Mouse (Mus musculus): ENCODE measurements around the gene Myocd.

Myocd gene

DNA sequence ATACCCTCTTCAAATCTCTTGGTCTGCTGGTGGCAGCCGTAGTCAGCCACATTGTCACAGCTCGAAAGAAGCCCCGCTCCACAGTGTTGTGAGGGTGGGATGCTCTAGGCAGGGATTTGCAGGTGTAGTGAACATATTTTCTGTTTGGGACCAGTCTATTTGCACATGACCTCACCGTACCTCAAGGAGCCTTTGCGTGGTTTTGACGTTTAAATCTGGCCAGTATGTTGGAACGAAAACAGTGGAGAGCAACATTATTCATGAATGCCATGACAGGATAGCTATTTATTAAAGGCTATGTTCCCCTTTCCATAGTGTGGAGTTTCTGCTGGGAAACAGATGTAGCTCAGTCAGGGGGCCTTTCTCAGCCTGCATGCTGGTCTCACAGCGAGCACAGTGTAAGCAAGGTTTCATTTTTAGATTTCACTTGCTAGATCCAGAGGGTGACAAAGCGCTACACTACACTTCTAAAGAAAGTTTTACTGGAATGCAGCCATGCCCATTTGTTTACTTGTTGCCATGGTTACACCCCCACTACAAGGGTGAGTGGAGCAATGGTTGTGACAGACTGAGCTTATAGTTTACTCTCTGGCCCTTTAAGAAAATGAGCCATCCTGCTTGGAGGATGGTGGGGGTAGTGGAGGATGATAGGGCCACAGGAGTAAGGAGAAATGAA lies 54.7 kb downstream of the Myocd start:
- DNase-seq (ENCODE audit: low spot score), result peak; percentile 8

GRCm38 (mm10) chr11:65213806-65214205 lies 56.0 kb downstream of the Myocd start:
- DNase-seq (ENCODE audit: low spot score), result no peak

GRCm38 (mm10) chr11:65211701-65212100 lies 58.1 kb downstream of the Myocd start:
- no peak for DNase-seq (ENCODE audit: low spot score)

- DNase-seq (ENCODE audit: low spot score), result no peak
Measured at GRCm38 (mm10) chr11:65209441-65209840, 60.3 kb downstream of the Myocd start.

GRCm38 (mm10) chr11:65205306-65205705 lies 64.5 kb downstream of the Myocd start:
- DNase-seq (ENCODE audit: low spot score), result no peak

DNA sequence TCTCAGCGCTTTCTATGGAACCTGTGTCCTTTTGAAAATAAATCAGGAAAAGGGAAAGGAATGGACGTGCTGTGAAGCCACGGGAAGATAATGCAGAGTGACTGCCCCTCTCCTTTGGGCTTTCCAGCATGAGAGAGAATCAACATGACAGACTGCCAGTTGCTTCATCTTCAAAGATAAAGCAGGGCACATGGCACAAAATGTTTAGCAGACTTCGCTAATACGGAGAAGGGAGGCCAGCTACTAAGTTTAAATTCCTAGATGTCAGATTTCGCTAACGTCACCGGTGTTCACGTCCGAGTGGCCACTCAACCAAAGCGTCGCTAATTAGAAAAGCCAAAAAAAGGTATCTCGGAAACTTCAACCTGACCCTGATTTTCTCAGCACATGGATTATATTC lies 65.1 kb downstream of the Myocd start:
- DNase-seq (ENCODE audit: low spot score), result no peak

- no peak for DNase-seq (ENCODE audit: low spot score)
Measured at GRCm38 (mm10) chr11:65203020-65203419, 66.8 kb downstream of the Myocd start.

DNA sequence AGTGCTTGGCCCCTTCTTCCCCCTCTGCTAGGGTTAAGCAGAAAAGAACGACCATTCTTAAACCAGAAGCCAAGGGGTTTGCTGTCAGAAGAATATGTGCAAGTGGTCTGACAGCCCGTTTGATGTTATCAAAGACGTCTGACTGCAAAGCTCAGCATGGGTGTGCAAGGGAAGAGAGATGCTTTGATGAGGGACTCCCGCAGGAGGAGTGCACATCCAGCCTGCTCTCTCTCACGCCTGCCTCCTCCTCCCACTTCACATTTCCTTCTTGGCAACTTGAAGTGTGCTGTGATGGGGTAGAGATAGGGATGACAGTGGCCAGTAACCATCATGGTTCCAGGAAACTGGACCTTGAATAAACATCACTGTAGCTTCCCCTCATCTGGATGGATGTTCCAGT lies 67.6 kb downstream of the Myocd start:
- no peak for DNase-seq (ENCODE audit: low spot score)

- DNase-seq (ENCODE audit: low spot score), result no peak
Measured at GRCm38 (mm10) chr11:65198026-65198425, 71.8 kb downstream of the Myocd start.

- DNase-seq (ENCODE audit: low spot score), result peak; percentile 81
Measured at GRCm38 (mm10) chr11:65197280-65197679, 72.5 kb downstream of the Myocd start.

DNA sequence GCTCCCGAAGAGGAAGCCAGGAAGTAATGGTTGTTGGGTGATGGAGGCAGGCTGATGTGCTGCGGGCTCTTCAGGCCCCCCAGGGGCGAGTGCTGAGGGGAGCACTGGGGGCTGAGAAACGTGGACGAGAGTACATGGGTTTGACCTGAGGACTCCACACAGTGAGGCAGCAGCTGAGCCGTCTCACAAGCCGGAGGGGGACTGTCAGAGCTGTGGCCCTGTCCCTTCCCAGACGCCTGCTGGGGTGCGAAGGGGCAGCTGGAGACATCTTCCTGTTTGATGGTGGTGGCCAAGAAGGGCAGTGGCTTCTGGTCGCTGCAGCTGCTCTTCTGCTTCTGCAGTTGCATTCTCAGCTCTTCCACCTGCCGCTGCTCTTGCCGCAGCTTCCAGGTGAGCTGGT lies 82.8 kb downstream of the Myocd start:
- no peak for DNase-seq (ENCODE audit: low spot score)

DNA sequence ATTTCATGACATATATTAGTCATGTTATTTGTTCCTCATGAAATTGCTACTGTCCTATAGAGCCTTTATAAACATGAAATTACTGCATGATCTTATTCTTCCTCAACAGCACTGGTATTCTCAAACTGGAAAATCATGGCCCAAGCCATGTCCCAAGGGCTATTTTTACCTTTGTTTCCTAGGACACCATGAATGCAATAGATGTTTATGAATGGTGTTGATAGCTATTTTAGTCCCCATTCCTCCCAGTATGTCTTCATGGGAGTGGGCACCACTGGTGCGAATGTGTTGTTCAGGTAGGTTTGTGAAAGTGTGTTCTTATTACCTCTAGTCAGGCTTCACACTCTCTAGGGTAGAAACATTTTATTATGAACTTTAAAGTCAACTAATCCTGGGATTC lies 84.7 kb downstream of the Myocd start:
- DNase-seq (ENCODE audit: low spot score), result no peak

DNA sequence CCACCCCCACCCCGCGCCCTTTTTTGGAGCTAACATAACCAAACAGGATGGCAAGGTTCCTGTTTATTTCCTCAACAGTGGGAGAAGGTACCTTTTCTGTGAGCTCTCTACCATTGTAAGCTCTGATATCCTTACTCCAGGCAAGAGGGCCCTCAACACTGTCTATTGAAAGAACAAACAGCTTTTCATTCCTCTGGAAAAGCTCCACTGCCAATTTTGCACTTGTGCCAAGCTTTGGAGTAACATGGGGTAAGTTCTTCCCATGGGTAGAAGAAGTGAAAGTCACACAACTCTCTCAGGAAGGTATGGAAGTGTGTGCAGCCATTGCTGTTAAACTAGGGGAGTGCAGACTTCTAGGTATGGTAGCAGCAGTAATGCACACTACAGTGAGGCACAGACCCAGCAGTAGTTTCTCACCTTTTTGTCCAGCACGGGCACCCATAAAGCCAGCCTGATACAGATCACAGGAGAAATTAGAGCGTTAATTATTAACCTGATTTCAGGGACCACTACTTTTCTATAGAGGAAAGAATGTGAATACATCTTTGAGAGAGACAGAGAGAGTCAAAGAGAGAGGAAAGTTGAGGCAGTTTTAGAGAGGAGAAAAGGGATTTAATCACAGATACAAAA lies 99.6 kb downstream of the Myocd start:
- DNase-seq (ENCODE audit: low spot score), result no peak

GRCm38 (mm10) chr11:65162767-65163120 lies 107.0 kb downstream of the Myocd start, which contains the start of gene Arhgap44:
Arhgap44 (minus strand) TSS chr11:65162961.
- DNase-seq (ENCODE audit: low spot score), result peak; percentile 67

- peak; percentile 6 for DNase-seq (ENCODE audit: low spot score)
Measured at GRCm38 (mm10) chr11:65161881-65162766, 107.7 kb downstream of the Myocd start.

DNA sequence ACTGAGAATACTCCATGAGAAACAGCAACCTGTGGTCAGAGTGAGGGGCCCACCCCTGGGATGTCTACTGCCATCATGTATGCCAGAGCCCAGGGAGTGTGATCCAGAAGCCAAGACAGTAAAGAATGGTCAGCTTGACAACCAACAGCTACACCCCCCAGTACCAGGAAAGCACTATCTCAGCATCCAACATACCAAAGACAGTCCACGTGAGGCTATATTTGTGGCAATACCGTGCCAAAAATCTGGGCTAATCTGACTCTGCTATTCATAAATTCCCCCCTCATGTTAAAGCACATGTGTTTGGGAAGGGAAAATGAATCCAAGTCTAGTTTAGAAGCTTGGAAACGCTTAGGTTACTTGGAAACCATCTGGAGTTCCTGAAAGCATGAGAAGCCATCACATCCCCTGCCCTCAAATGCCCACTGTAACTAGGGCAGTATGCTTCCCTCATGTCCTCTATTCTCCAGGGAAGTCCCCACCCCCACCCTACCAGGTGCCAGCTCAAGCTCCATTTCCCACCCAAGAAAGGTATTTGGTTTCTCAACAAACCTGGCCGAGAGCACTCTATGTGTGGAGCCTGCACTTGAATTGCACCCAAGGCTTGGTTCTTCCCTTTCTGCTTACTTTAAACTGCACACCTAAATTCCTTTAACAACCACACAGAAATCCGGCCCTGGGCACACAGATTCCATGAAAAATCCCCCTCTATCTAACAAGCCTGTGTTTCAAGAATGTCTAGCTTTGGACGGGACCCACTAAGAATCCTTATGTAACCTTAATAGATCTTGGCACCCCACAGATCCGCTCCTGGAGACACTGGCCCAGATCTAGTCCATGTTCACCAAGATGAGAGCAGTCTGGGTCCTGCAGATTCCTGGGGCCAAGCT lies 108.6 kb downstream of the Myocd start:
- DNase-seq (ENCODE audit: low spot score), result peak; percentile 21

DNA sequence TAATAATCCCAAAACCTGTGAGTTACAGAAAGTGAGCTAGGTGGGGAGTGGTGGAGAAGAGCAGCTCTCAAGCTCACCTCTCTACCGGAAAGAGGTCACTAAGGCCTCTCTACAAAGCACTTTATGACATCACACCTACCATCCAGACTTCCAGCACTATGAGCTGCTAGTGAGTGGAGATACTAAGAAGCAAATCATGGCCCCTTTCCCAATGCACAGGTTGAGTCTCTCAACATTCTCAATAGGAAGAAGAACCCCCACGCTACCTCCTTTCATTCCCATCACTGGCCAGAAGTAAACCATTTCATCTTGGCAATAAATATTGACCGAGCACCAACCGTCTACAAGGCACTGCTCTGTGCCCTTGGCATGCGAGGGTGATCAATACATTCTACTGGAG lies 110.0 kb downstream of the Myocd start, which contains the start of gene 1700086D15Rik:
Gene 1700086D15Rik, minus strand, starts transcription at position 101 of the 400 bp plus-strand sequence.
- DNase-seq (ENCODE audit: low spot score), result no peak

GRCm38 (mm10) chr11:65158658-65158990 lies 111.2 kb downstream of the Myocd start:
- DNase-seq (ENCODE audit: low spot score), result no peak

GRCm38 (mm10) chr11:65157966-65158657 lies 111.7 kb downstream of the Myocd start:
- no peak for DNase-seq (ENCODE audit: low spot score)

GRCm38 (mm10) chr11:65153006-65153405 lies 116.8 kb downstream of the Myocd start:
- no peak for DNase-seq (ENCODE audit: low spot score)

GRCm38 (mm10) chr11:65148441-65148840 lies 121.3 kb downstream of the Myocd start:
- no peak for DNase-seq (ENCODE audit: low spot score)

All from layer of hippocampus, adult 11-12 months (tissue).